Mouse (Mus musculus): ENCODE results near the gene Gm8362.
"Not testable (repeated sequence)": the region's sequence is repeated elsewhere in the genome, so short reads cannot be mapped to it uniquely, and the experiment has no call there.

The Gm8362 gene

DNA sequence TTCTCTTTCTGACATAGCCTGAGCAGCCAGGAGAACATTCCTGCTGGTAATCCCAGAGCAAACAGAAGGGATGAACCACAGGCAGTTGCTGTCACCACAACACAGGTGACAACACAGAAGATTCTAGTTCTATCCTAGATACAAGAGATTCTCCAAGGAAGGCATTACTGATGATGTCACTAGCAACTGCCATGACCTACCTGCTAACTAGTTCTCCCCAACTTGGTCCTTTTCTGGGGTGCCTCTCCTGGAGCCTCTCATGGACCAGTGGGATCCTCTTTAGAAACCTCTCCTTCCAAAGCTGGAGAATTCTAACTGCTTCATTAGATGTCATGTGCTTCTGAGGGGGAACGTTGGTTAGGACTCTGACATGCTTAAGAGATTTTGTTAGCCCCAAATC, at the start of gene Gm8362:
Gene Gm8362, minus strand, starts transcription at position 101 of the 400 bp plus-strand sequence.
- not testable (repeated sequence) for DNase-seq (ENCODE audit: low read depth, low spot score)

DNA sequence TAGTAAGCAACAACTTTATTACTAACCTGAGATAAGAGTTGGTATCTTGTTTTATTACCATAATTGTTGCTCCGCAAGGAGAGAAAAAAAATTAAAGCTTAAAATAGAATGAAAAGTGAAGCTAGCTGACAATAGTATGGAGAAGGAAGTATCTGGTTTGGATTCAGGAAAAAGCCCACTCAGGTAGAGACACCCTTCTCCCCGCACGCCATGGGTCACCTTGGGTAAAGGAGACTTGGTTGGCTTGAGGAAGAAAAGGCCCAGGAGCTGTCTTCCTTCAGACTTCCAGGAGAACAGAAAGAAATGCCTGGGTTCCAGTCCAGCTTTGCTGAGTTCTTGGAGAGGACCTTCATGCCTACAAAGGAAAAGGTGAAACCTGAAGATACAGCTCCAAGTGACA, 49.1 kb upstream of the Gm8362 start:
- not testable (repeated sequence) for DNase-seq (ENCODE audit: low read depth, low spot score)

DNA sequence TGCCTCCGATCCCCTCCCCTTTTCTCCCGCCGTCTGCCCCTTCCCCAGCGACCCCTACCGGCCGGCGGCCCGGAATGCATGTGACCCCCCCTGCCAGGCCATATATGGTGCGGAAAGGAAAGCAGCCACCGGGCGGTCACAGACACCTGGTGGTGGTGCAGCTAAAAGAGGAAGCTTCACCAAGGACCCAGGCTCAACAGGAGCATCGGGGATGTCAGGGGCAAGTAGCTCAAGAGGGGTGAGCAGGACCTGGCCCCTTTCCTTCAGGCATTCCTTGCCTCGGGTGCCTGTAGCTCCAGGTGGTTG, 17.0 kb downstream of the Gm8362 start:
- not testable (repeated sequence) for DNase-seq (ENCODE audit: low read depth, low spot score)

DNA sequence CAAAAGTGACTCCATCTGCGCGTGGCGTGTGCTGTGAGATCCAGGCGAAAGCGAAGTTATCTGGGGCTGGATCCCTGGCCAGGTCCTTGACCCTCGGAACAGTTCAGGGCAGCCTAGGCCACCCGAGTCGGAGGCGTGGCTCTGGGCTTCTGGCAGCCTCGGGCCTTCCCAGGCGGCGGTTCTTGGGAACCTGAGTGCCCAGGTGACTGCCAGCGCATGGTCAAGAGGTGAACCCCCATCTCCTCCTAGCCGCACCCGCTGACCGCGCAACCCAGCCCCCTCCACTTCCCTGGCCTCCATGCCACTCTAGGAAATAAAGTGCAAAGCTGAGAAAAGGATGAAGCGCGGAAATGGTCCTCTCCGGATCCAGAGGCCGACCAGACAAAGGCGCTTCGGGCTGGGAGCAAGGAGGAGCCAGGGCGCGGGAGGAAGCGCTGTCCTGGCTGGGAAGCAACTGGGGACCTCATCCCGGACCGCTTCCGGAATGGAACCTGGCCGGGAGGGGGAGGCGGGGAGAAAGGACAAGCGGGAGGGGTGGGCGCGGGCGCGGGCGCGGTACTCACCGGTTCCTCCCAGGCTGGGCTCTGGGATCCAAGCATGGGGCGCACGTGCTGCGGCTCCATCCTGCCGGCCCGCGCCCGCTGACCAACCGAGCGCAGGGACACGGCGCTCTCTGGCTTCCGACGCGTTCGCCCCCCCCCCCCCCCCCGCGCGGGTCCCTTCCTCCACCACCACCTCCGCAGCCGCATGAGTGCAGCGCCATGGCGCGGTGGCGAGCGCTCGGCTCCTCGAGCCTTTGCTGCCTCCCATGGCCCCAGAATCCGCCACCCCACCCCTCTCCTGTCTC, 17.6 kb downstream of the Gm8362 start:
- peak; percentile 5 for DNase-seq (ENCODE audit: low read depth, low spot score)

DNA sequence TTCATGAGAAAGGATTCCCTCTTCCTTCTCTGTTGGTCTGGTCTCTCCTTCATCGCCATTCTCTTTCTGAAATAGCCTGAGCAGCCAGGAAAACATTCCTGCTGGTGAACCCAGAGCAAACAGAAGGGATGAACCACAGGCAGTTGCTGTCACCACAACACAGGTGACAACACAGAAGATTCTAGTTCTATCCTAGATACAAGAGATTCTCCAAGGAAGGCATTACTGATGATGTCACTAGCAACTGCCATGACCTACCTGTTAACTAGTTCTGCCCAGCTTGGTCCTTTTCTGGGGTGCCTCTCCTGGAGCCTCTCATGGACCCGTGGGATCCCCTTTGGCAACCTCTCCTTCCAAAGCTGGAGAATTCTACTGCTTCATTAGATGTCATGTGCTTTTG, 32.0 kb downstream of the Gm8362 start, which contains the start of gene Gm3636:
Gene Gm3636, minus strand, starts transcription at position 101 of the 400 bp plus-strand sequence.
- not testable (repeated sequence) for DNase-seq (ENCODE audit: low read depth, low spot score)

DNA sequence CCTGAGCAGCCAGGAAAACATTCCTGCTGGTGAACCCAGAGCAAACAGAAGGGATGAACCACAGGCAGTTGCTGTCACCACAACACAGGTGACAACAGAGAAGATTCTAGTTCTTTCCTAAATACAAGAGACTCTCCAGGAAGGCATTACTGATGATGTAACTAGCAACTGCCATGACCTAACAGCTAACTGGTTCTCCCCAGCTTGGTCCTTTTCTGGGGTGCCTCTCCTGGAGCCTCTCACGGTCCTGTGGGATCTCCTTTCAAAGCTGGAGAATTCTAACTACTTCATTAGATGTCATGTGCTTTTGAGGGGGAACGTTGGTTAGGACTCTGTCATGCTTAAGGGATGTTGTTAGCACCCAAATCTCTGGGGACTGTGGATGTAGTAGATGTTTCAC, 54.1 kb downstream of the Gm8362 start, which contains the start of gene Gm8050:
Gene Gm8050, minus strand, starts transcription at position 101 of the 400 bp plus-strand sequence.
- DNase-seq (ENCODE audit: low read depth, low spot score): not testable (repeated sequence)

All from forelimb bud, embryonic 11.5 days (tissue).